Mouse (Mus musculus): ENCODE results near the gene Blmh. TPM values are rescaled to one million over a fixed set of nuclear protein-coding genes. Genes with fewer than 3 reads are reported as not detected.

Gene Blmh
- polyA plus RNA-seq, 1 experiment from 2014 or later, result 113 TPM

GRCm38 (mm10) chr11:76983641-76984040, 59.0 kb downstream of the Blmh start:
- Histone ChIP-seq H3K4me3 (replicated peaks; ENCODE audit: low read length) (no peak overlapping the region), H3K4me2 (replicated peaks) (no peak overlapping the region), H3K27ac (no peak overlapping the region), H3K4me1 (replicated peaks; ENCODE audit: control insufficient read depth, insufficient read depth, low read length) (no peaks in the 10 kb centered on the region), H3K9me3 (ENCODE audit: control insufficient read depth, low read length) (no peaks in the 10 kb centered on the region), H3K27me3 (ENCODE audit: control insufficient read depth, insufficient read depth, low read length) (no peaks in the 10 kb centered on the region), H3K9ac (no peak overlapping the region), H3K36me3 (replicated peaks; ENCODE audit: control insufficient read depth, insufficient read depth) (peaks cover 79% of the 10 kb centered on the region)
- WGBS, result 86% methylated on average over 5 of the region's 5 CpGs
- DNase-seq (ENCODE audit: low spot score) (no peak), ATAC-seq (ENCODE audit: low FRiP score) (no peak)

GRCm38 (mm10) chr11:76984173-76984572, 59.6 kb downstream of the Blmh start:
- no peaks in the 10 kb centered on the region for H3K9me3 ChIP-seq (ENCODE audit: control insufficient read depth, low read length)
- no peak for ATAC-seq (ENCODE audit: low FRiP score)
- H3K36me3 ChIP-seq (replicated peaks; ENCODE audit: control insufficient read depth, insufficient read depth), result peaks cover 78% of the 10 kb centered on the region
- H3K9ac ChIP-seq, result no peak overlapping the region
- H3K27ac ChIP-seq, result no peak overlapping the region
- H3K27me3 ChIP-seq (ENCODE audit: control insufficient read depth, insufficient read depth, low read length), result no peaks in the 10 kb centered on the region
- no peak for DNase-seq (ENCODE audit: low spot score)
- H3K4me2 ChIP-seq (replicated peaks), result no peak overlapping the region
- no peaks in the 10 kb centered on the region for H3K4me1 ChIP-seq (replicated peaks; ENCODE audit: control insufficient read depth, insufficient read depth, low read length)
- no peak overlapping the region for H3K4me3 ChIP-seq (replicated peaks; ENCODE audit: low read length)

GRCm38 (mm10) chr11:76990839-76991238, 66.2 kb downstream of the Blmh start:
- no peak for ATAC-seq (ENCODE audit: low FRiP score)
- no peak overlapping the region for H3K4me2 ChIP-seq (replicated peaks)
- DNase-seq (ENCODE audit: low spot score), result no peak
- no peak overlapping the region for H3K4me3 ChIP-seq (replicated peaks; ENCODE audit: low read length)
- 77% methylated on average over 5 of the region's 5 CpGs for WGBS
- peaks cover 31% of the 10 kb centered on the region for H3K36me3 ChIP-seq (replicated peaks; ENCODE audit: control insufficient read depth, insufficient read depth)
- H3K27me3 ChIP-seq (ENCODE audit: control insufficient read depth, insufficient read depth, low read length), result no peaks in the 10 kb centered on the region
- H3K9me3 ChIP-seq (ENCODE audit: control insufficient read depth, low read length), result no peaks in the 10 kb centered on the region
- H3K27ac ChIP-seq, result no peak overlapping the region
- H3K9ac ChIP-seq, result no peak overlapping the region
- 0 out of 2 replicates have a peak, but pooled peaks cover 4% of the 10 kb centered on the region for H3K4me1 ChIP-seq (replicated peaks; ENCODE audit: control insufficient read depth, insufficient read depth, low read length)

- no peak overlapping the region for H3K27ac ChIP-seq
- H3K36me3 ChIP-seq (replicated peaks; ENCODE audit: control insufficient read depth, insufficient read depth), result peaks cover 11% of the 10 kb centered on the region; the same call in 1 of the 2 replicates
- ATAC-seq (ENCODE audit: low FRiP score) (no peak), DNase-seq (ENCODE audit: low spot score) (no peak)
- H3K9me3 ChIP-seq (ENCODE audit: control insufficient read depth, low read length), result no peaks in the 10 kb centered on the region
- peaks cover 6% of the 10 kb centered on the region; the same call in 1 of the 2 replicates for H3K4me1 ChIP-seq (replicated peaks; ENCODE audit: control insufficient read depth, insufficient read depth, low read length)
- H3K4me3 ChIP-seq (replicated peaks; ENCODE audit: low read length), result no peak overlapping the region
- H3K27me3 ChIP-seq (ENCODE audit: control insufficient read depth, insufficient read depth, low read length), result peaks cover 14% of the 10 kb centered on the region
- H3K9ac ChIP-seq, result no peak overlapping the region
- no peak overlapping the region for H3K4me2 ChIP-seq (replicated peaks)
- 32% methylated on average over 4 of the region's 4 CpGs for WGBS
These were observed 68.3 kb downstream of the Blmh start for GRCm38 (mm10) chr11:76992886-76993285.

GRCm38 (mm10) chr11:76995966-76996672, 71.5 kb downstream of the Blmh start:
- WGBS, result 45% methylated on average over 20 of the region's 20 CpGs
- H3K36me3 ChIP-seq (replicated peaks; ENCODE audit: control insufficient read depth, insufficient read depth), result no peaks in the 10 kb centered on the region
- H3K27me3 ChIP-seq (ENCODE audit: control insufficient read depth, insufficient read depth, low read length), result peaks cover 46% of the 10 kb centered on the region
- H3K4me1 ChIP-seq (replicated peaks; ENCODE audit: control insufficient read depth, insufficient read depth, low read length), result peaks cover 16% of the 10 kb centered on the region; the same call in 1 of the 2 replicates
- H3K4me3 ChIP-seq (replicated peaks; ENCODE audit: low read length), result no peak overlapping the region
- H3K9ac ChIP-seq, result no peak overlapping the region
- DNase-seq (ENCODE audit: low spot score) (no peak), ATAC-seq (ENCODE audit: low FRiP score) (no peak)
- H3K4me2 ChIP-seq (replicated peaks), result no peak overlapping the region
- H3K27ac ChIP-seq, result no peak overlapping the region
- H3K9me3 ChIP-seq (ENCODE audit: control insufficient read depth, low read length), result no peaks in the 10 kb centered on the region

- H3K36me3 ChIP-seq (replicated peaks; ENCODE audit: control insufficient read depth, insufficient read depth), result no peaks in the 10 kb centered on the region
- peaks cover 54% of the 10 kb centered on the region for H3K27me3 ChIP-seq (ENCODE audit: control insufficient read depth, insufficient read depth, low read length)
- WGBS, result under 1% methylated on average over 21 of the region's 21 CpGs
- no peaks in the 10 kb centered on the region for H3K9me3 ChIP-seq (ENCODE audit: control insufficient read depth, low read length)
- H3K27ac ChIP-seq, result no peak overlapping the region
- H3K4me3 ChIP-seq (replicated peaks; ENCODE audit: low read length), result peak overlapping the region; percentile 42
- ATAC-seq (ENCODE audit: low FRiP score) (peak; percentile 48; the same call in 1 of the 2 replicates), DNase-seq (ENCODE audit: low spot score) (peak; percentile 76)
- peak overlapping the region; percentile 39; the same call in 1 of the 2 replicates for H3K9ac ChIP-seq
- peak overlapping the region; percentile 82 for H3K4me2 ChIP-seq (replicated peaks)
- peaks cover 16% of the 10 kb centered on the region; the same call in 1 of the 2 replicates for H3K4me1 ChIP-seq (replicated peaks; ENCODE audit: control insufficient read depth, insufficient read depth, low read length)
These were observed 72.7 kb downstream of the Blmh start for GRCm38 (mm10) chr11:76997305-76997704.

- Histone ChIP-seq H3K36me3 (replicated peaks; ENCODE audit: control insufficient read depth, insufficient read depth) (no peaks in the 10 kb centered on the region), H3K4me3 (replicated peaks; ENCODE audit: low read length) (peak within 1 kb of the TSS; percentile 42), H3K9me3 (ENCODE audit: control insufficient read depth, low read length) (no peaks in the 10 kb centered on the region), H3K4me2 (replicated peaks) (peak within 1 kb of the TSS; percentile 82), H3K4me1 (replicated peaks; ENCODE audit: control insufficient read depth, insufficient read depth, low read length) (peaks cover 14% of the 10 kb centered on the region; the same call in 1 of the 2 replicates), H3K27ac (no peak within 1 kb of the TSS), H3K9ac (peak within 1 kb of the TSS; percentile 39; the same call in 1 of the 2 replicates), H3K27me3 (ENCODE audit: control insufficient read depth, insufficient read depth, low read length) (peaks cover 58% of the 10 kb centered on the region)
- ATAC-seq (ENCODE audit: low FRiP score) (no peak), DNase-seq (ENCODE audit: low spot score) (no peak)
- 0% methylated on average over 47 of the region's 52 CpGs for WGBS
These were observed 73.5 kb downstream of the Blmh start, which contains the start of gene Slc6a4 for GRCm38 (mm10) chr11:76997916-76998704. Gene Slc6a4, plus strand, starts transcription at chr11:76998603.

GRCm38 (mm10) chr11:76998705-76999226, 74.2 kb downstream of the Blmh start:
- no peak overlapping the region for H3K27ac ChIP-seq
- DNase-seq (ENCODE audit: low spot score), result no peak
- WGBS, result 9% methylated on average over 24 of the region's 24 CpGs

GRCm38 (mm10) chr11:77000741-77001140, 76.1 kb downstream of the Blmh start:
- no peak overlapping the region for H3K4me2 ChIP-seq (replicated peaks)
- no peak overlapping the region for H3K9ac ChIP-seq
- H3K36me3 ChIP-seq (replicated peaks; ENCODE audit: control insufficient read depth, insufficient read depth), result no peaks in the 10 kb centered on the region
- ATAC-seq (ENCODE audit: low FRiP score) (no peak), DNase-seq (ENCODE audit: low spot score) (no peak)
- H3K27me3 ChIP-seq (ENCODE audit: control insufficient read depth, insufficient read depth, low read length), result peaks cover 58% of the 10 kb centered on the region
- 66% methylated on average over 5 of the region's 5 CpGs for WGBS
- peaks cover 13% of the 10 kb centered on the region; the same call in 1 of the 2 replicates for H3K4me1 ChIP-seq (replicated peaks; ENCODE audit: control insufficient read depth, insufficient read depth, low read length)
- no peak overlapping the region for H3K27ac ChIP-seq
- H3K4me3 ChIP-seq (replicated peaks; ENCODE audit: low read length), result no peak overlapping the region
- no peaks in the 10 kb centered on the region for H3K9me3 ChIP-seq (ENCODE audit: control insufficient read depth, low read length)

More at GRCm38 (mm10) chr11:76998705-76999226, 74.2 kb downstream of the Blmh start:
- H3K9me3 ChIP-seq (ENCODE audit: control insufficient read depth, low read length), result no peaks in the 10 kb centered on the region
- H3K36me3 ChIP-seq (replicated peaks; ENCODE audit: control insufficient read depth, insufficient read depth), result no peaks in the 10 kb centered on the region
- peaks cover 58% of the 10 kb centered on the region for H3K27me3 ChIP-seq (ENCODE audit: control insufficient read depth, insufficient read depth, low read length)
- peak overlapping the region; percentile 82 for H3K4me2 ChIP-seq (replicated peaks)
- peak overlapping the region; percentile 42 for H3K4me3 ChIP-seq (replicated peaks; ENCODE audit: low read length)
- ATAC-seq (ENCODE audit: low FRiP score), result no peak
- 0 out of 2 replicates have a peak overlapping the region, but pooled peaks have one; percentile 13 for H3K9ac ChIP-seq
- peaks cover 13% of the 10 kb centered on the region; the same call in 1 of the 2 replicates for H3K4me1 ChIP-seq (replicated peaks; ENCODE audit: control insufficient read depth, insufficient read depth, low read length)

Data from hindbrain, embryonic 14.5 days (tissue).